Mouse (Mus musculus) splenic B cell, adult 2 months (primary cell): ENCODE data around the gene Gstt2.
A peak's percentile ranks its signal among the peaks of the same experiment; 100 is the strongest.
"Not testable (repeated sequence)": the region's sequence is repeated elsewhere in the genome, so short reads cannot be mapped to it uniquely, and the experiment has no call there.

Source experiments
- DNase-seq: peaks from one replicate; pipeline ENCODE4 v3.0.0-alpha.2; 2011; ENCODE audit warnings: low read depth, low spot score
- H3K27me3 ChIP-seq: 2 replicates; pipeline ENCODE4 v1.6.1; 2012; ENCODE audit warnings: mild to moderate bottlenecking, low read length, moderate library complexity, mixed read lengths; ENCODE audit not compliant: control insufficient read depth, poor library complexity, insufficient read depth, severe bottlenecking
- H3K36me3 ChIP-seq: 2 replicates; pipeline ENCODE4 v1.6.1; 2012; ENCODE audit warnings: mild to moderate bottlenecking, low read length, moderate library complexity, mixed read lengths; ENCODE audit not compliant: control insufficient read depth, poor library complexity, insufficient read depth, severe bottlenecking

The Gstt2 gene

GRCm38 (mm10) chr10:75859786-75860470 is 22.7 kb upstream of the Gstt2 start, which contains the start of gene Mif:
TSS of gene Mif (minus strand) at chr10:75860240.
- peak; percentile 95 for DNase-seq
- H3K36me3 ChIP-seq, H3K27me3 ChIP-seq: not testable (repeated sequence)

GRCm38 (mm10) chr10:75859107-75859746 is 22.0 kb upstream of the Gstt2 start:
- peak; percentile 48 for DNase-seq
- no peaks in the 10 kb centered on the region for H3K27me3 ChIP-seq
- H3K36me3 ChIP-seq: no peaks in the 10 kb centered on the region; the same call in 1 of the 2 replicates

GRCm38 (mm10) chr10:75857598-75857997 is 20.4 kb upstream of the Gstt2 start:
- DNase-seq: no peak
- Histone ChIP-seq H3K36me3 (no peaks in the 10 kb centered on the region; the same call in 1 of the 2 replicates), H3K27me3 (no peaks in the 10 kb centered on the region)

DNA sequence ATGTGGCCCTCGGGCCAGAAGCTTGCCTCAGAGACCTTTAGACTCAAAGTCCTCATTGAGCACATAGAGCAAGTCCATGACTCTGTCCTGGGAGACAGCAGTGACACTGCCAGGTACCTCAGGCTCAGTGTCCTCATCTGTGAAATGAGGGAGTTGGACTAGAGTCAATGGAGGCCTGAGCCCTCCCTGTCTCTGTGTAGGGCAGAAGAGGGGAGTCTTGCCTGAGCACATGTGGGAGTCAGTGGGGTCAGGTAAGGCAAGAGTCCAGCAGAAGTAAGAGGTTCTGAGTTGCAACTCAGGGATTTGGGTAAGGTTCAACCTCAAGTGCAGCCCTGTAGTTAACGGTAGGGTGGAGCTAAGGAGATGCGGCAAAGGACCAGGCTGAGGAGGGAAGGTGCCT is 19.8 kb upstream of the Gstt2 start:
- DNase-seq: no peak
- Histone ChIP-seq H3K36me3 (no peaks in the 10 kb centered on the region; the same call in 1 of the 2 replicates), H3K27me3 (no peaks in the 10 kb centered on the region)

GRCm38 (mm10) chr10:75856155-75856907 is 19.1 kb upstream of the Gstt2 start:
- Histone ChIP-seq H3K27me3 (no peaks in the 10 kb centered on the region), H3K36me3 (no peaks in the 10 kb centered on the region; the same call in 1 of the 2 replicates)
- DNase-seq: no peak

GRCm38 (mm10) chr10:75855416-75855981 is 18.3 kb upstream of the Gstt2 start:
- no peak for DNase-seq
- H3K27me3 ChIP-seq: no peaks in the 10 kb centered on the region
- H3K36me3 ChIP-seq: no peaks in the 10 kb centered on the region; the same call in 1 of the 2 replicates

GRCm38 (mm10) chr10:75854791-75855190 is 17.6 kb upstream of the Gstt2 start:
- no peak for DNase-seq
- H3K27me3 ChIP-seq: no peaks in the 10 kb centered on the region
- H3K36me3 ChIP-seq: no peaks in the 10 kb centered on the region; the same call in 1 of the 2 replicates

- H3K27me3 ChIP-seq: no peaks in the 10 kb centered on the region
- H3K36me3 ChIP-seq: no peaks in the 10 kb centered on the region; the same call in 1 of the 2 replicates
- DNase-seq: no peak
Measured at GRCm38 (mm10) chr10:75854096-75854495, 16.9 kb upstream of the Gstt2 start.

DNA sequence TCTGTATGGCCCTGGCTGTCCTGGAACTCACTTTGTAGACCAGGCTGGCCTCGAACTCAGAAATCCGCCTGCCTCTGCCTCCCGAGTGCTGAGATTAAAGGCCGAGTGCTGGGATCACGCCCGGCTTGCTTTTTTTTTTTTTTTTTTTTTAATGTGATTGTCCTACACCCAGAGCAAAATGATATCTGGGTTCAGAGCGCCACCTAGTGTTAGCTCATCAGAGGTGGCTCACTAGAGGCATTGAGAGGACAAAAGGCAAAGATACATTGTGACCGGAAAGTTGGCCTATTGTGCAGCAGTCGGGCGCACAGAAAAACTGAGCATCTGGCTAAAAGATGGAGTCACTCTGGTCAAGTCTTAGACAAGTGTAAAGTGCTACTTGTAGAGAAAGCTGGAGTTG is 16.2 kb upstream of the Gstt2 start:
- no peaks in the 10 kb centered on the region for H3K27me3 ChIP-seq
- peak; percentile 91 for DNase-seq
- no peaks in the 10 kb centered on the region; the same call in 1 of the 2 replicates for H3K36me3 ChIP-seq

- DNase-seq: no peak
Measured at GRCm38 (mm10) chr10:75852539-75853125, 15.4 kb upstream of the Gstt2 start.

GRCm38 (mm10) chr10:75851681-75852080 is 14.5 kb upstream of the Gstt2 start:
- Histone ChIP-seq H3K27me3 (no peaks in the 10 kb centered on the region), H3K36me3 (no peaks in the 10 kb centered on the region)
- no peak for DNase-seq

More at GRCm38 (mm10) chr10:75852539-75853125, 15.4 kb upstream of the Gstt2 start:
- H3K36me3 ChIP-seq: no peaks in the 10 kb centered on the region
- H3K27me3 ChIP-seq: no peaks in the 10 kb centered on the region

GRCm38 (mm10) chr10:75851076-75851475 is 13.9 kb upstream of the Gstt2 start:
- DNase-seq: no peak
- no peaks in the 10 kb centered on the region for H3K36me3 ChIP-seq
- H3K27me3 ChIP-seq: no peaks in the 10 kb centered on the region

GRCm38 (mm10) chr10:75848382-75848781 is 11.2 kb upstream of the Gstt2 start:
- no peak for DNase-seq
- Histone ChIP-seq H3K36me3 (no peaks in the 10 kb centered on the region), H3K27me3 (no peaks in the 10 kb centered on the region)

GRCm38 (mm10) chr10:75845306-75845930 is 8.2 kb upstream of the Gstt2 start:
- Histone ChIP-seq H3K36me3 (no peaks in the 10 kb centered on the region), H3K27me3 (no peaks in the 10 kb centered on the region)
- DNase-seq: no peak
